Mouse (Mus musculus): Measurements from ENCODE around the gene Ago3. TPM values are rescaled to one million over a fixed set of nuclear protein-coding genes. Genes with fewer than 3 reads are reported as not detected.

Ago3 gene
- total RNA-seq, 2 experiments from 2014 or later = 14.5 to 15.0 TPM

- intact Hi-C loops (cut with DNase I) = loop anchor here (5.0 kb wide), 2 partner anchors 137 to 227 kb away; no protein-coding TSS in a partner anchor
- no peak for DNase-seq
Measured at GRCm38 (mm10) chr4:126314393-126314792, 115.0 kb downstream of the Ago3 start.

GRCm38 (mm10) chr4:126313202-126313601 lies 116.2 kb downstream of the Ago3 start:
- intact Hi-C loops (cut with DNase I) = loop anchor here (5.0 kb wide), 2 partner anchors 136 to 226 kb away; no protein-coding TSS in a partner anchor
- DNase-seq = no peak

- DNase-seq = no peak
- intact Hi-C loops (cut with DNase I) = loop anchor here (5.0 kb wide), 2 partner anchors 134 to 224 kb away; no protein-coding TSS in a partner anchor
Measured at GRCm38 (mm10) chr4:126311566-126312200, 117.7 kb downstream of the Ago3 start.

GRCm38 (mm10) chr4:126310344-126310743 lies 119.0 kb downstream of the Ago3 start:
- DNase-seq = no peak
- intact Hi-C loops (cut with DNase I) = loop anchor here (5.0 kb wide), 2 partner anchors 133 to 223 kb away; no protein-coding TSS in a partner anchor

- intact Hi-C loops (cut with DNase I) = loop anchor here (1.0 to 10.0 kb wide), 4 partner anchors 32 to 223 kb away; no protein-coding TSS in a partner anchor
- DNase-seq = peak; percentile 88 to 91
Measured at GRCm38 (mm10) chr4:126309922-126310309, 119.4 kb downstream of the Ago3 start.

GRCm38 (mm10) chr4:126309211-126309921 lies 120.0 kb downstream of the Ago3 start:
- intact Hi-C loops (cut with DNase I) = loop anchor here (1.0 to 10.0 kb wide), 2 partner anchors 31 to 85 kb away; no protein-coding TSS in a partner anchor
- DNase-seq = peak in 1 of 2 experiments; percentile 54

- intact Hi-C loops (cut with DNase I) = loop anchor here (10.0 kb wide), 1 partner anchor 82 kb away; no protein-coding TSS in a partner anchor
Measured at GRCm38 (mm10) chr4:126306827-126307226, 122.5 kb downstream of the Ago3 start.

GRCm38 (mm10) chr4:126306058-126306457 lies 123.3 kb downstream of the Ago3 start:
- no peak for DNase-seq
- intact Hi-C loops (cut with DNase I) = loop anchor here (10.0 kb wide), 1 partner anchor 81 kb away; no protein-coding TSS in a partner anchor

More at GRCm38 (mm10) chr4:126306827-126307226, 122.5 kb downstream of the Ago3 start:
- DNase-seq = no peak

- no peak for DNase-seq
- intact Hi-C loops (cut with DNase I) = loop anchor here (10.0 kb wide), 1 partner anchor 81 kb away; no protein-coding TSS in a partner anchor
Measured at GRCm38 (mm10) chr4:126305428-126305827, 123.9 kb downstream of the Ago3 start.

- no peak for DNase-seq
- intact Hi-C loops (cut with DNase I) = loop anchor here (10.0 kb wide), 1 partner anchor 79 kb away; no protein-coding TSS in a partner anchor
Measured at GRCm38 (mm10) chr4:126303877-126304276, 125.5 kb downstream of the Ago3 start.

GRCm38 (mm10) chr4:126301584-126302309 lies 127.6 kb downstream of the Ago3 start:
- intact Hi-C loops (cut with DNase I) = loop anchor here (10.0 kb wide), 1 partner anchor 77 kb away; no protein-coding TSS in a partner anchor
- no peak for DNase-seq

- intact Hi-C loops (cut with DNase I) = loop anchor here (10.0 kb wide), 1 partner anchor 76 kb away; no protein-coding TSS in a partner anchor
Measured at GRCm38 (mm10) chr4:126300916-126301583, 128.3 kb downstream of the Ago3 start.

GRCm38 (mm10) chr4:126296617-126297101 lies 132.7 kb downstream of the Ago3 start:
- intact Hi-C loops (cut with DNase I) = no loop called here
- DNase-seq = peak; percentile 82 to 87

More at GRCm38 (mm10) chr4:126300916-126301583, 128.3 kb downstream of the Ago3 start:
- no peak for DNase-seq

GRCm38 (mm10) chr4:126295937-126296336 lies 133.4 kb downstream of the Ago3 start:
- no peak for DNase-seq
- intact Hi-C loops (cut with DNase I) = no loop called here

GRCm38 (mm10) chr4:126295152-126295551 lies 134.2 kb downstream of the Ago3 start:
- no peak for DNase-seq
- intact Hi-C loops (cut with DNase I) = no loop called here

- intact Hi-C loops (cut with DNase I) = no loop called here
- no peak for DNase-seq
Measured at GRCm38 (mm10) chr4:126291196-126291595, 138.2 kb downstream of the Ago3 start.

GRCm38 (mm10) chr4:126290314-126290713 lies 139.0 kb downstream of the Ago3 start:
- DNase-seq = no peak
- intact Hi-C loops (cut with DNase I) = no loop called here

GRCm38 (mm10) chr4:126288085-126288666 lies 141.2 kb downstream of the Ago3 start:
- no peak for DNase-seq
- intact Hi-C loops (cut with DNase I) = no loop called here

Measured in heart, postnatal 14 days (tissue).